Mouse (Mus musculus) left cerebral cortex, adult 18-20 months (tissue): ENCODE measurements at regions not wholly inside any gene's neighbourhood (a gene's known extent, or its start where the extent isn't known, plus 50 kb on each side); places are given as distances from the start of the nearest gene placed in this dataset.

Experiments
- DNase-seq, 2 experiments: peaks; one replicate each; pipeline ENCODE4 v3.0.0; 2021 to 2022; ENCODE audit warnings: low spot score in 2 of 2, mixed read lengths in 1 of 2

GRCm38 (mm10) chr7:62924585-62925331 is 101.3 kb upstream of the A26c2 start:
- DNase-seq, result peak in 1 of 2 experiments; percentile 45

- peak; percentile 23 to 53 for DNase-seq
Observed at GRCm38 (mm10) chr7:62922246-62922645, 98.8 kb upstream of the A26c2 start.

GRCm38 (mm10) chr7:62894337-62894736 is 70.9 kb upstream of the A26c2 start:
- no peak for DNase-seq

GRCm38 (mm10) chr7:62877033-62877432 is 53.6 kb upstream of the A26c2 start:
- peak; percentile 1 to 22 for DNase-seq
